Mouse (Mus musculus): Measurements from ENCODE around the gene Psrc1. TPM values are rescaled to one million over a fixed set of nuclear protein-coding genes. Genes with fewer than 3 reads are reported as not detected.

Psrc1 gene
- total RNA-seq, 2 experiments from 2014 or later = 46.9 to 59.7 TPM

GRCm38 (mm10) chr3:108414857-108415830, 31.5 kb downstream of the Psrc1 start, which contains the start of gene Celsr2:
Gene Celsr2 (minus strand): TSS chr3:108415552.
- ATAC-seq (replicated peaks; ENCODE audit: low FRiP score, poor library complexity, severe bottlenecking) = no peak

- peak; percentile 67 for ATAC-seq (replicated peaks; ENCODE audit: low FRiP score, poor library complexity, severe bottlenecking)
These were observed 32.2 kb downstream of the Psrc1 start for GRCm38 (mm10) chr3:108415831-108416223.

- ATAC-seq (replicated peaks; ENCODE audit: low FRiP score, poor library complexity, severe bottlenecking) = no peak
These were observed 39.4 kb downstream of the Psrc1 start for GRCm38 (mm10) chr3:108423006-108423405.

- ATAC-seq (replicated peaks; ENCODE audit: low FRiP score, poor library complexity, severe bottlenecking) = no peak
These were observed 40.5 kb downstream of the Psrc1 start for GRCm38 (mm10) chr3:108423844-108424801.

- ATAC-seq (replicated peaks; ENCODE audit: low FRiP score, poor library complexity, severe bottlenecking) = no peak
These were observed 41.4 kb downstream of the Psrc1 start for GRCm38 (mm10) chr3:108424944-108425623.

GRCm38 (mm10) chr3:108425624-108426018, 42.0 kb downstream of the Psrc1 start:
- no peak for ATAC-seq (replicated peaks; ENCODE audit: low FRiP score, poor library complexity, severe bottlenecking)

- no peak for ATAC-seq (replicated peaks; ENCODE audit: low FRiP score, poor library complexity, severe bottlenecking)
These were observed 49.0 kb downstream of the Psrc1 start for GRCm38 (mm10) chr3:108432542-108433187.

GRCm38 (mm10) chr3:108433188-108433880, 49.7 kb downstream of the Psrc1 start:
- ATAC-seq (replicated peaks; ENCODE audit: low FRiP score, poor library complexity, severe bottlenecking) = no peak

- ATAC-seq (replicated peaks; ENCODE audit: low FRiP score, poor library complexity, severe bottlenecking) = no peak
These were observed 50.3 kb downstream of the Psrc1 start for GRCm38 (mm10) chr3:108433881-108434495.

GRCm38 (mm10) chr3:108435701-108436379, 52.2 kb downstream of the Psrc1 start:
- ATAC-seq (replicated peaks; ENCODE audit: low FRiP score, poor library complexity, severe bottlenecking) = no peak

GRCm38 (mm10) chr3:108436380-108436714, 52.7 kb downstream of the Psrc1 start:
- ATAC-seq (replicated peaks; ENCODE audit: low FRiP score, poor library complexity, severe bottlenecking) = no peak

Other genes starting within 250 kb of the Psrc1 start
- 29.9 and 45.7 TPM in 2 replicates for gene Gnai3, start 237.7 kb upstream of the Psrc1 start, total RNA-seq (2015; ENCODE audit: low replicate concordance)
- gene Gnai3, start 237.7 kb upstream of the Psrc1 start, total RNA-seq (2017; ENCODE audit: low replicate concordance) = 21.7 and 30.0 TPM in 2 replicates
- not detected in 2 replicates for gene Gpr61, start 229.0 kb upstream of the Psrc1 start, total RNA-seq (2015; ENCODE audit: low replicate concordance)
- not detected in 2 replicates for gene Gpr61, start 229.0 kb upstream of the Psrc1 start, total RNA-seq (2017; ENCODE audit: low replicate concordance)
- gene Amigo1, start 197.5 kb upstream of the Psrc1 start, total RNA-seq (2015; ENCODE audit: low replicate concordance) = not detected in 2 replicates
- 0.38 TPM in 1 of 2 replicates, not detected in the other for gene Amigo1, start 197.5 kb upstream of the Psrc1 start, total RNA-seq (2017; ENCODE audit: low replicate concordance)
- 1.4 and 2.1 TPM in 2 replicates for gene Cyb561d1, start 182.6 kb upstream of the Psrc1 start, total RNA-seq (2015; ENCODE audit: low replicate concordance)
- 5.3 TPM in 1 of 2 replicates, not detected in the other for gene Cyb561d1, start 182.6 kb upstream of the Psrc1 start, total RNA-seq (2017; ENCODE audit: low replicate concordance)
- gene Atxn7l2, start 172.9 kb upstream of the Psrc1 start, total RNA-seq (2015; ENCODE audit: low replicate concordance) = 0.36 and 5.4 TPM in 2 replicates
- not detected in 2 replicates for gene Atxn7l2, start 172.9 kb upstream of the Psrc1 start, total RNA-seq (2017; ENCODE audit: low replicate concordance)
- not detected in 2 replicates for gene Sypl2, start 157.2 kb upstream of the Psrc1 start, total RNA-seq (2015; ENCODE audit: low replicate concordance)
- not detected in 2 replicates for gene Sypl2, start 157.2 kb upstream of the Psrc1 start, total RNA-seq (2017; ENCODE audit: low replicate concordance)
- 78.8 and 93.0 TPM in 2 replicates for gene Psma5, start 126.9 kb upstream of the Psrc1 start, total RNA-seq (2015; ENCODE audit: low replicate concordance)
- 49.7 and 86.5 TPM in 2 replicates for gene Psma5, start 126.9 kb upstream of the Psrc1 start, total RNA-seq (2017; ENCODE audit: low replicate concordance)
- gene Sort1, start 99.8 kb upstream of the Psrc1 start, total RNA-seq (2015; ENCODE audit: low replicate concordance) = 12.3 and 15.9 TPM in 2 replicates
- 8.7 and 10.8 TPM in 2 replicates for gene Sort1, start 99.8 kb upstream of the Psrc1 start, total RNA-seq (2017; ENCODE audit: low replicate concordance)
- gene Mybphl, start 18.9 kb upstream of the Psrc1 start, total RNA-seq (2015; ENCODE audit: low replicate concordance) = not detected in 2 replicates
- gene Mybphl, start 18.9 kb upstream of the Psrc1 start, total RNA-seq (2017; ENCODE audit: low replicate concordance) = not detected in 2 replicates
- 0.84 and 1.1 TPM in 2 replicates for gene Celsr2, start 31.7 kb downstream of the Psrc1 start, total RNA-seq (2015; ENCODE audit: low replicate concordance)
- gene Celsr2, start 31.7 kb downstream of the Psrc1 start, total RNA-seq (2017; ENCODE audit: low replicate concordance) = 1.0 TPM in 1 of 2 replicates, not detected in the other
- gene Sars, start 61.4 kb downstream of the Psrc1 start, total RNA-seq (2015; ENCODE audit: low replicate concordance) = 27.4 and 30.6 TPM in 2 replicates
- gene Sars, start 61.4 kb downstream of the Psrc1 start, total RNA-seq (2017; ENCODE audit: low replicate concordance) = 107 and 211 TPM in 2 replicates
- gene 1700013F07Rik, start 150.3 kb downstream of the Psrc1 start, total RNA-seq (2015; ENCODE audit: low replicate concordance) = not detected in 2 replicates
- gene 1700013F07Rik, start 150.3 kb downstream of the Psrc1 start, total RNA-seq (2017; ENCODE audit: low replicate concordance) = not detected in 2 replicates
- gene 5330417C22Rik, start 152.7 kb downstream of the Psrc1 start, total RNA-seq (2015; ENCODE audit: low replicate concordance) = not detected in 2 replicates
- gene 5330417C22Rik, start 152.7 kb downstream of the Psrc1 start, total RNA-seq (2017; ENCODE audit: low replicate concordance) = not detected in 2 replicates
- 9.7 and 13.0 TPM in 2 replicates for gene Tmem167b, start 178.6 kb downstream of the Psrc1 start, total RNA-seq (2015; ENCODE audit: low replicate concordance)
- 27.0 and 27.8 TPM in 2 replicates for gene Tmem167b, start 178.6 kb downstream of the Psrc1 start, total RNA-seq (2017; ENCODE audit: low replicate concordance)
- gene Taf13, start 187.9 kb downstream of the Psrc1 start, total RNA-seq (2015; ENCODE audit: low replicate concordance) = 1.7 and 7.6 TPM in 2 replicates
- 4.1 and 5.1 TPM in 2 replicates for gene Taf13, start 187.9 kb downstream of the Psrc1 start, total RNA-seq (2017; ENCODE audit: low replicate concordance)
- gene Wdr47, start 207.4 kb downstream of the Psrc1 start, total RNA-seq (2015; ENCODE audit: low replicate concordance) = 1.3 and 2.9 TPM in 2 replicates
- 2.7 TPM in 1 of 2 replicates, not detected in the other for gene Wdr47, start 207.4 kb downstream of the Psrc1 start, total RNA-seq (2017; ENCODE audit: low replicate concordance)